8 mouse cellular contexts compared by ENCODE assay signal in the genomic region with DNA sequence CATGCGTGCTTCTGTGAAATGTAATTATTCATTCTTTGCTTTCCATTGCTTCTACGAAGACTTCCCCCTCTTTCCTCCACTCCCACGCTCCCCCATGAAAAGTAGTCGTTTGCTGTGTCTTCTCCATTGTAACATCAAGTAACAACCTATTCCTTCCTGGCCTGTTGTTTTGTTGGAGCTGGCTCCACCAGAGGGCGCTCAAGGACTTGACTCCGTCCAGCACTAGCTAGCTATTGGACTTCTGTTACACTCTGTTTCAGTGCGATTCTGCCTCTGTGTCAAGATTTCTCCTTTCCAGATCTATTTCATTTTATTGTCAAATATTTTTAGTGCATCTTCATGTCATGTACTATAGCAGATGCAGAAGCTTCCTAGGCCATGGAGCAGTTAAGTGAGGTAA. TPM values are rescaled to one million over a fixed set of nuclear protein-coding genes. Genes with fewer than 3 reads are reported as not detected.
A peak's percentile ranks its signal among the peaks of the same experiment; 100 is the strongest.
DNase-seq lines count a peak whose midpoint lies in the region; TF ChIP-seq lines count a peak whose summit lies in the region.

No protein-coding gene starts in this region.

- no peaks in the 10 kb centered on the region for H3K4me1 ChIP-seq in E14TG2a.4 (replicated peaks; ENCODE audit: low read depth, low read length)

- peak; percentile 39 for TF ChIP-seq CTCF in E14TG2a.4 (conservative IDR thresholded peaks at IDR 0.05; ENCODE audit: low read length)

- H3K27me3 ChIP-seq in E14TG2a.4 (ENCODE audit: insufficient read depth, low read length): no peaks in the 10 kb centered on the region

- H3K9me3 ChIP-seq in E14TG2a.4 (ENCODE audit: low read length): no peaks in the 10 kb centered on the region

- no peaks in the 10 kb centered on the region for H3K36me3 ChIP-seq in E14TG2a.4 (ENCODE audit: insufficient read depth, low read length)

- peak; percentile 84 for DNase-seq in adrenal gland, postnatal 10 days
- DNase-seq in embryo, embryonic 10.5 days (ENCODE audit: low spot score): peak; percentile 77
- DNase-seq in heart, adult 9 months (ENCODE audit: low spot score in 2 of 2): peak; percentile 1 to 63
- DNase-seq in layer of hippocampus, adult 9-11 months: peak; percentile 61
- peak; percentile 58 to 72 for DNase-seq in lung, postnatal 4 days
- DNase-seq in right cerebral cortex, postnatal 14 days: peak; percentile 90
- DNase-seq in urinary bladder, postnatal 14 days (ENCODE audit: low spot score): peak; percentile 80

- no peak overlapping the region for H3K4me3 ChIP-seq in E14TG2a.4 (replicated peaks; ENCODE audit: low read length)

RNA-seq across cellular contexts. Expression of a gene that starts 30.1 kb away (rescaled TPM):
- total RNA-seq in adrenal gland, postnatal 10 days (2021): 1 to 10 TPM; 5.2 to 9.1 TPM

Comparison
In these comparisons a context has a peak if more than half of its experiments do, and no peak if none do; other contexts are left out.
1. DNase-seq: peak in every context shown above with its lines; median percentile 90 in right cerebral cortex, postnatal 14 days; 84 in adrenal gland, postnatal 10 days; 80 in urinary bladder, postnatal 14 days; 77 in embryo, embryonic 10.5 days; 65 in lung, postnatal 4 days; 61 in layer of hippocampus, adult 9-11 months; 32 in heart, adult 9 months.